Mouse (Mus musculus): Measurements from ENCODE around the gene Tor1b. TPM values are rescaled to one million over a fixed set of nuclear protein-coding genes. Genes with fewer than 3 reads are reported as not detected.

The Tor1b gene
- polyA plus RNA-seq, 1 experiment from 2014 or later = 18.3 TPM

- no peak for ATAC-seq
- H3K9me3 ChIP-seq (replicated peaks; ENCODE audit: control insufficient read depth, low read length, poor library complexity, severe bottlenecking) = no peaks in the 10 kb centered on the region
- no peak overlapping the region for H3K27ac ChIP-seq (ENCODE audit: low read length)
- no peak overlapping the region for H3K4me2 ChIP-seq (ENCODE audit: low read length)
- no peak overlapping the region for H3K9ac ChIP-seq (ENCODE audit: low read depth, low read length)
- H3K36me3 ChIP-seq (ENCODE audit: control insufficient read depth, insufficient read depth, low read length) = peaks cover 6% of the 10 kb centered on the region; the same call in 1 of the 2 replicates
- H3K4me3 ChIP-seq (ENCODE audit: low read depth, low read length) = no peak overlapping the region
- no peaks in the 10 kb centered on the region for H3K4me1 ChIP-seq (ENCODE audit: control insufficient read depth, insufficient read depth, low read length)
- 94% methylated on average over 4 of the region's 4 CpGs for WGBS
- no peaks in the 10 kb centered on the region for H3K27me3 ChIP-seq (ENCODE audit: control insufficient read depth, insufficient read depth, low read depth, low read length)
Observed at GRCm38 (mm10) chr2:30994853-30995252, 42.1 kb downstream of the Tor1b start.

GRCm38 (mm10) chr2:30995432-30995996 is 42.8 kb downstream of the Tor1b start:
- ATAC-seq = no peak
- H3K4me3 ChIP-seq (ENCODE audit: low read depth, low read length) = no peak overlapping the region
- WGBS = 71% methylated on average over 11 of the region's 11 CpGs
- no peak overlapping the region for H3K27ac ChIP-seq (ENCODE audit: low read length)
- no peaks in the 10 kb centered on the region for H3K27me3 ChIP-seq (ENCODE audit: control insufficient read depth, insufficient read depth, low read depth, low read length)
- H3K4me2 ChIP-seq (ENCODE audit: low read length) = no peak overlapping the region
- H3K9ac ChIP-seq (ENCODE audit: low read depth, low read length) = no peak overlapping the region
- peaks cover 6% of the 10 kb centered on the region; the same call in 1 of the 2 replicates for H3K36me3 ChIP-seq (ENCODE audit: control insufficient read depth, insufficient read depth, low read length)
- no peaks in the 10 kb centered on the region for H3K9me3 ChIP-seq (replicated peaks; ENCODE audit: control insufficient read depth, low read length, poor library complexity, severe bottlenecking)
- H3K4me1 ChIP-seq (ENCODE audit: control insufficient read depth, insufficient read depth, low read length) = no peaks in the 10 kb centered on the region

GRCm38 (mm10) chr2:30998443-30999260 is 45.9 kb downstream of the Tor1b start:
- no peaks in the 10 kb centered on the region for H3K9me3 ChIP-seq (replicated peaks; ENCODE audit: control insufficient read depth, low read length, poor library complexity, severe bottlenecking)
- H3K4me1 ChIP-seq (ENCODE audit: control insufficient read depth, insufficient read depth, low read length) = no peaks in the 10 kb centered on the region
- ATAC-seq = no peak

GRCm38 (mm10) chr2:31002857-31003256 is 50.1 kb downstream of the Tor1b start:
- Histone ChIP-seq H3K9ac (ENCODE audit: low read depth, low read length) (no peak overlapping the region), H3K4me2 (ENCODE audit: low read length) (no peak overlapping the region), H3K27ac (ENCODE audit: low read length) (no peak overlapping the region), H3K4me3 (ENCODE audit: low read depth, low read length) (no peak overlapping the region), H3K36me3 (ENCODE audit: control insufficient read depth, insufficient read depth, low read length) (peaks cover 37% of the 10 kb centered on the region), H3K27me3 (ENCODE audit: control insufficient read depth, insufficient read depth, low read depth, low read length) (no peaks in the 10 kb centered on the region), H3K9me3 (replicated peaks; ENCODE audit: control insufficient read depth, low read length, poor library complexity, severe bottlenecking) (no peaks in the 10 kb centered on the region), H3K4me1 (ENCODE audit: control insufficient read depth, insufficient read depth, low read length) (no peaks in the 10 kb centered on the region)
- 97% methylated on average over 10 of the region's 10 CpGs for WGBS
- no peak for ATAC-seq

More at GRCm38 (mm10) chr2:30998443-30999260, 45.9 kb downstream of the Tor1b start:
- Histone ChIP-seq H3K36me3 (ENCODE audit: control insufficient read depth, insufficient read depth, low read length) (peaks cover 24% of the 10 kb centered on the region), H3K27me3 (ENCODE audit: control insufficient read depth, insufficient read depth, low read depth, low read length) (no peaks in the 10 kb centered on the region), H3K4me2 (ENCODE audit: low read length) (no peak overlapping the region), H3K27ac (ENCODE audit: low read length) (no peak overlapping the region), H3K4me3 (ENCODE audit: low read depth, low read length) (no peak overlapping the region), H3K9ac (ENCODE audit: low read depth, low read length) (no peak overlapping the region)
- 83% methylated on average over 7 of the region's 8 CpGs for WGBS

- no peak overlapping the region for H3K9ac ChIP-seq (ENCODE audit: low read depth, low read length)
- H3K4me3 ChIP-seq (ENCODE audit: low read depth, low read length) = no peak overlapping the region
- no peaks in the 10 kb centered on the region for H3K4me1 ChIP-seq (ENCODE audit: control insufficient read depth, insufficient read depth, low read length)
- H3K36me3 ChIP-seq (ENCODE audit: control insufficient read depth, insufficient read depth, low read length) = peaks cover 35% of the 10 kb centered on the region
- WGBS = 77% methylated on average over 2 of the region's 2 CpGs
- no peaks in the 10 kb centered on the region for H3K9me3 ChIP-seq (replicated peaks; ENCODE audit: control insufficient read depth, low read length, poor library complexity, severe bottlenecking)
- ATAC-seq = no peak
- H3K27ac ChIP-seq (ENCODE audit: low read length) = no peak overlapping the region
- no peak overlapping the region for H3K4me2 ChIP-seq (ENCODE audit: low read length)
- H3K27me3 ChIP-seq (ENCODE audit: control insufficient read depth, insufficient read depth, low read depth, low read length) = no peaks in the 10 kb centered on the region
Observed at GRCm38 (mm10) chr2:31005453-31005852, 52.7 kb downstream of the Tor1b start.

GRCm38 (mm10) chr2:31006434-31006833 is 53.7 kb downstream of the Tor1b start:
- H3K9ac ChIP-seq (ENCODE audit: low read depth, low read length) = no peak overlapping the region
- H3K9me3 ChIP-seq (replicated peaks; ENCODE audit: control insufficient read depth, low read length, poor library complexity, severe bottlenecking) = no peaks in the 10 kb centered on the region
- H3K27me3 ChIP-seq (ENCODE audit: control insufficient read depth, insufficient read depth, low read depth, low read length) = no peaks in the 10 kb centered on the region
- no peak for ATAC-seq
- H3K4me3 ChIP-seq (ENCODE audit: low read depth, low read length) = no peak overlapping the region
- H3K27ac ChIP-seq (ENCODE audit: low read length) = no peak overlapping the region
- H3K4me2 ChIP-seq (ENCODE audit: low read length) = no peak overlapping the region
- H3K36me3 ChIP-seq (ENCODE audit: control insufficient read depth, insufficient read depth, low read length) = peaks cover 42% of the 10 kb centered on the region
- WGBS = 88% methylated on average over 5 of the region's 5 CpGs
- H3K4me1 ChIP-seq (ENCODE audit: control insufficient read depth, insufficient read depth, low read length) = no peaks in the 10 kb centered on the region

GRCm38 (mm10) chr2:31007208-31007607 is 54.4 kb downstream of the Tor1b start:
- no peaks in the 10 kb centered on the region for H3K27me3 ChIP-seq (ENCODE audit: control insufficient read depth, insufficient read depth, low read depth, low read length)
- no peak overlapping the region for H3K4me3 ChIP-seq (ENCODE audit: low read depth, low read length)
- H3K27ac ChIP-seq (ENCODE audit: low read length) = no peak overlapping the region
- ATAC-seq = no peak
- H3K9ac ChIP-seq (ENCODE audit: low read depth, low read length) = no peak overlapping the region
- no peaks in the 10 kb centered on the region for H3K9me3 ChIP-seq (replicated peaks; ENCODE audit: control insufficient read depth, low read length, poor library complexity, severe bottlenecking)
- no peak overlapping the region for H3K4me2 ChIP-seq (ENCODE audit: low read length)
- WGBS = 93% methylated on average over 5 of the region's 5 CpGs
- peaks cover 42% of the 10 kb centered on the region for H3K36me3 ChIP-seq (ENCODE audit: control insufficient read depth, insufficient read depth, low read length)
- H3K4me1 ChIP-seq (ENCODE audit: control insufficient read depth, insufficient read depth, low read length) = no peaks in the 10 kb centered on the region

Other genes starting within 250 kb of the Tor1b start
- 0.99 and 2.1 TPM in 2 replicates for gene 1700001O22Rik, start 149.3 kb upstream of the Tor1b start, polyA plus RNA-seq (2015; fragmentation: Nextera tagmentation; extraction: Ambion mirVana)
- gene Ntmt1, start 145.1 kb upstream of the Tor1b start, polyA plus RNA-seq (2015; fragmentation: Nextera tagmentation; extraction: Ambion mirVana) = 105 and 109 TPM in 2 replicates
- gene Asb6, start 122.6 kb upstream of the Tor1b start, polyA plus RNA-seq (2015; fragmentation: Nextera tagmentation; extraction: Ambion mirVana) = 41.7 and 48.0 TPM in 2 replicates
- gene Prrx2, start 118.0 kb upstream of the Tor1b start, polyA plus RNA-seq (2015; fragmentation: Nextera tagmentation; extraction: Ambion mirVana) = 1.8 and 2.4 TPM in 2 replicates
- gene Ptges, start 23.1 kb upstream of the Tor1b start, polyA plus RNA-seq (2015; fragmentation: Nextera tagmentation; extraction: Ambion mirVana) = 5.1 and 5.2 TPM in 2 replicates
- gene Tor1a, start 15.0 kb downstream of the Tor1b start, polyA plus RNA-seq (2015; fragmentation: Nextera tagmentation; extraction: Ambion mirVana) = 97.5 and 106 TPM in 2 replicates
- 93.8 and 95.3 TPM in 2 replicates for gene BC005624, start 29.2 kb downstream of the Tor1b start, polyA plus RNA-seq (2015; fragmentation: Nextera tagmentation; extraction: Ambion mirVana)
- 49.2 and 49.8 TPM in 2 replicates for gene Usp20, start 29.3 kb downstream of the Tor1b start, polyA plus RNA-seq (2015; fragmentation: Nextera tagmentation; extraction: Ambion mirVana)
- 31.5 and 33.2 TPM in 2 replicates for gene Fnbp1, start 189.0 kb downstream of the Tor1b start, polyA plus RNA-seq (2015; fragmentation: Nextera tagmentation; extraction: Ambion mirVana)
- gene Gpr107, start 199.4 kb downstream of the Tor1b start, polyA plus RNA-seq (2015; fragmentation: Nextera tagmentation; extraction: Ambion mirVana) = 34.9 and 43.6 TPM in 2 replicates

All from midbrain, embryonic 16.5 days (tissue).